In genomic region chr7:123566264-123566663, GRCm38 (mm10) we compare ENCODE assay signal across 15 mouse cellular contexts.
A peak's percentile ranks its signal among the peaks of the same experiment; 100 is the strongest.
DNase-seq lines count a peak whose midpoint lies in the region; ATAC-seq and TF ChIP-seq lines count a peak whose summit lies in the region.
"Had no signal": no experiment of that assay in that cellular context is flagged by ENCODE, and none has a peak within 500 bp of the region (broad histone marks: within the 10 kb centered on the region; RNA-seq: fewer than 3 reads in every experiment).

No protein-coding gene starts in this region.

- no peak overlapping the region for H3K4me2 ChIP-seq in hindbrain, postnatal 0 days (ENCODE audit: low read depth, low read length)
- H3K4me2 ChIP-seq in hindbrain, embryonic 11.5 days (replicated peaks; ENCODE audit: low read depth, low read length) = no peak overlapping the region
- no peak overlapping the region for H3K4me2 ChIP-seq in lung, embryonic 14.5 days
- H3K4me2 ChIP-seq: heart, embryonic 11.5 days; hindbrain, embryonic 12.5 days; limb, embryonic 13.5 days; neural tube, embryonic 12.5 days had no signal

- no peaks in the 10 kb centered on the region for H3K4me1 ChIP-seq in hindbrain, postnatal 0 days (ENCODE audit: insufficient read depth, low read length)
- no peaks in the 10 kb centered on the region for H3K4me1 ChIP-seq in hindbrain, embryonic 11.5 days (replicated peaks; ENCODE audit: control insufficient read depth, insufficient read depth, low read length)
- H3K4me1 ChIP-seq in lung, embryonic 14.5 days (ENCODE audit: insufficient read depth) = no peaks in the 10 kb centered on the region
- no peaks in the 10 kb centered on the region for H3K4me1 ChIP-seq in ES-E14 (ENCODE audit: control insufficient read depth in 2 of 2, insufficient read depth in 2 of 2, low read length in 2 of 2, poor library complexity in 1 of 2)
- no peaks in the 10 kb centered on the region for H3K4me1 ChIP-seq in embryonic fibroblast, embryonic 13.5 days (ENCODE audit: control insufficient read depth, insufficient read depth, low read length)
- H3K4me1 ChIP-seq: hindbrain, embryonic 12.5 days; limb, embryonic 13.5 days; neural tube, embryonic 12.5 days had no signal

- H3K9me3 ChIP-seq in hindbrain, postnatal 0 days (ENCODE audit: low read length) = no peaks in the 10 kb centered on the region
- no peaks in the 10 kb centered on the region for H3K9me3 ChIP-seq in hindbrain, embryonic 11.5 days (ENCODE audit: control insufficient read depth, low read length)
- no peaks in the 10 kb centered on the region for H3K9me3 ChIP-seq in lung, embryonic 14.5 days (ENCODE audit: low read depth, low read length)
- H3K9me3 ChIP-seq in ES-E14 (ENCODE audit: control insufficient read depth, insufficient read depth, low read depth, low read length) = no peaks in the 10 kb centered on the region
- H3K9me3 ChIP-seq: embryonic facial prominence, embryonic 10.5 days; hindbrain, embryonic 12.5 days; limb, embryonic 13.5 days; neural tube, embryonic 12.5 days had no signal

- H3K27ac ChIP-seq in hindbrain, postnatal 0 days = no peak overlapping the region
- no peak overlapping the region for H3K27ac ChIP-seq in hindbrain, embryonic 11.5 days (ENCODE audit: low read depth, low read length)
- H3K27ac ChIP-seq in lung, embryonic 14.5 days (ENCODE audit: low read depth) = no peak overlapping the region
- H3K27ac ChIP-seq in ES-E14 (ENCODE audit: insufficient read depth, low read depth, low read length, poor library complexity, severe bottlenecking) = no peak overlapping the region
- no peak overlapping the region for H3K27ac ChIP-seq in embryonic fibroblast, embryonic 13.5 days (ENCODE audit: insufficient read depth, low read length)
- H3K27ac ChIP-seq: embryonic facial prominence, embryonic 10.5 days; hindbrain, embryonic 12.5 days; limb, embryonic 13.5 days; macrophage; neural tube, embryonic 12.5 days had no signal

- no peak for TF ChIP-seq POLR2A in embryonic fibroblast, embryonic 13.5 days (IDR thresholded peaks at IDR 0.05; ENCODE audit: low read depth, low read length)

- TF ChIP-seq CTCF in hindbrain, postnatal 0 days (IDR thresholded peaks at IDR 0.05; ENCODE audit: low read depth) = peak; percentile 28
- peak; percentile 49 for TF ChIP-seq CTCF in lung, embryonic 14.5 days (IDR thresholded peaks at IDR 0.05; ENCODE audit: low read depth)
- TF ChIP-seq CTCF in embryonic fibroblast, embryonic 13.5 days (IDR thresholded peaks at IDR 0.05; ENCODE audit: borderline replicate concordance, insufficient read depth, low read length) = peak; percentile 24; the same call in 1 of the 2 replicates

- H3K27me3 ChIP-seq in hindbrain, postnatal 0 days (ENCODE audit: insufficient read depth, low read length) = no peaks in the 10 kb centered on the region
- H3K27me3 ChIP-seq in hindbrain, embryonic 11.5 days (ENCODE audit: control insufficient read depth, insufficient read depth, low read length) = no peaks in the 10 kb centered on the region
- no peaks in the 10 kb centered on the region for H3K27me3 ChIP-seq in lung, embryonic 14.5 days (ENCODE audit: insufficient read depth, low read length)
- H3K27me3 ChIP-seq: hindbrain, embryonic 12.5 days; limb, embryonic 13.5 days; neural tube, embryonic 12.5 days had no signal

- no peak for ATAC-seq in hindbrain, postnatal 0 days
- no peak for ATAC-seq in hindbrain, embryonic 11.5 days (ENCODE audit: low FRiP score)
- ATAC-seq in lung, embryonic 14.5 days (ENCODE audit: insufficient read depth) = no peak
- ATAC-seq: midbrain, embryonic 16.5 days had no signal

- H3K36me3 ChIP-seq in hindbrain, postnatal 0 days (ENCODE audit: insufficient read depth, low read length) = no peaks in the 10 kb centered on the region
- H3K36me3 ChIP-seq in hindbrain, embryonic 11.5 days (ENCODE audit: control insufficient read depth, insufficient read depth, low read length) = no peaks in the 10 kb centered on the region
- H3K36me3 ChIP-seq in lung, embryonic 14.5 days (ENCODE audit: insufficient read depth) = no peaks in the 10 kb centered on the region
- H3K36me3 ChIP-seq in ES-E14 (ENCODE audit: control insufficient read depth, insufficient read depth, low read length, poor library complexity, severe bottlenecking) = no peaks in the 10 kb centered on the region
- H3K36me3 ChIP-seq: embryonic facial prominence, embryonic 10.5 days; hindbrain, embryonic 12.5 days; limb, embryonic 13.5 days; neural tube, embryonic 12.5 days had no signal

- no peak overlapping the region for H3K4me3 ChIP-seq in hindbrain, postnatal 0 days (ENCODE audit: low read length)
- no peak overlapping the region for H3K4me3 ChIP-seq in hindbrain, embryonic 11.5 days (ENCODE audit: low read depth, low read length)
- H3K4me3 ChIP-seq in lung, embryonic 14.5 days (ENCODE audit: low read depth, low read length) = no peak overlapping the region
- H3K4me3 ChIP-seq in ES-E14 (ENCODE audit: insufficient read depth in 1 of 2, low read depth in 1 of 2, low read length in 2 of 2, poor library complexity in 1 of 2, severe bottlenecking in 1 of 2) = no peak overlapping the region
- H3K4me3 ChIP-seq in embryonic fibroblast, embryonic 13.5 days (ENCODE audit: insufficient read depth, low read length) = no peak overlapping the region
- H3K4me3 ChIP-seq: embryonic facial prominence, embryonic 10.5 days; hindbrain, embryonic 12.5 days; limb, embryonic 13.5 days; neural tube, embryonic 12.5 days had no signal

- no peak for DNase-seq in hindbrain, postnatal 0 days (ENCODE audit: low spot score)
- DNase-seq in hindbrain, embryonic 11.5 days (ENCODE audit: low spot score) = no peak
- DNase-seq in lung, embryonic 14.5 days = peak; percentile 7
- DNase-seq in lung, postnatal 36 days = no peak
- peak; percentile 16 for DNase-seq in ES-E14 (ENCODE audit: low read depth, low spot score)
- no peak for DNase-seq in urinary bladder, postnatal 14 days (ENCODE audit: low spot score)
- DNase-seq: kidney, adult 18-20 months had no signal

- in situ Hi-C loops in ES-E14 (cut with MboI; ENCODE audit: low sequenced_read_pairs in 2 of 2, unreplicated experiment in 2 of 2) = no loop called here

- WGBS in hindbrain, postnatal 0 days = 45% methylated on average over 1 of the region's 1 CpGs
- WGBS in hindbrain, embryonic 11.5 days = 63% methylated on average over 1 of the region's 1 CpGs
- WGBS in lung, embryonic 14.5 days = 55% methylated on average over 1 of the region's 1 CpGs

- no peak overlapping the region for H3K9ac ChIP-seq in hindbrain, postnatal 0 days (replicated peaks; ENCODE audit: low read length)
- no peak overlapping the region for H3K9ac ChIP-seq in hindbrain, embryonic 11.5 days (ENCODE audit: low read depth, low read length)
- H3K9ac ChIP-seq in lung, embryonic 14.5 days = no peak overlapping the region
- no peak overlapping the region for H3K9ac ChIP-seq in ES-E14 (ENCODE audit: insufficient read depth, low read depth, low read length, poor library complexity, severe bottlenecking)
- H3K9ac ChIP-seq: hindbrain, embryonic 12.5 days; limb, embryonic 13.5 days; neural tube, embryonic 12.5 days had no signal

TF ChIP-seq in ES-E14, 5 proteins besides CTCF, POLR2A, EP300 and RAD21:
- TF ChIP-seq HCFC1 (IDR thresholded peaks at IDR 0.05; ENCODE audit: borderline replicate concordance, insufficient read depth, low read length) (no peak), CHD2 (IDR thresholded peaks at IDR 0.05; ENCODE audit: low read depth, low read length) (no peak), ZC3H11A (IDR thresholded peaks at IDR 0.05; ENCODE audit: borderline replicate concordance, low read depth, low read length) (no peak), ZNF384 (IDR thresholded peaks at IDR 0.05; ENCODE audit: low read depth, low read length) (no peak), MAFK (IDR thresholded peaks at IDR 0.05; ENCODE audit: insufficient read depth, low read depth, low read length) (no peak)
TF ChIP-seq in ES-E14: peak in this region for 0.

Comparison
In these comparisons a context has a peak if more than half of its experiments do, and no peak if none do; other contexts are left out.
1. DNase-seq: peak in lung, embryonic 14.5 days (single experiment) and ES-E14 (single experiment); none in hindbrain, postnatal 0 days (single experiment), hindbrain, embryonic 11.5 days (single experiment), lung, postnatal 36 days (single experiment) and urinary bladder, postnatal 14 days (single experiment).
2. Peak in every context shown above with its lines, with median percentiles within 50 percentile points of each other: CTCF ChIP-seq.